Mouse (Mus musculus): ENCODE data around the gene Prox1.

Prox1 gene

DNA sequence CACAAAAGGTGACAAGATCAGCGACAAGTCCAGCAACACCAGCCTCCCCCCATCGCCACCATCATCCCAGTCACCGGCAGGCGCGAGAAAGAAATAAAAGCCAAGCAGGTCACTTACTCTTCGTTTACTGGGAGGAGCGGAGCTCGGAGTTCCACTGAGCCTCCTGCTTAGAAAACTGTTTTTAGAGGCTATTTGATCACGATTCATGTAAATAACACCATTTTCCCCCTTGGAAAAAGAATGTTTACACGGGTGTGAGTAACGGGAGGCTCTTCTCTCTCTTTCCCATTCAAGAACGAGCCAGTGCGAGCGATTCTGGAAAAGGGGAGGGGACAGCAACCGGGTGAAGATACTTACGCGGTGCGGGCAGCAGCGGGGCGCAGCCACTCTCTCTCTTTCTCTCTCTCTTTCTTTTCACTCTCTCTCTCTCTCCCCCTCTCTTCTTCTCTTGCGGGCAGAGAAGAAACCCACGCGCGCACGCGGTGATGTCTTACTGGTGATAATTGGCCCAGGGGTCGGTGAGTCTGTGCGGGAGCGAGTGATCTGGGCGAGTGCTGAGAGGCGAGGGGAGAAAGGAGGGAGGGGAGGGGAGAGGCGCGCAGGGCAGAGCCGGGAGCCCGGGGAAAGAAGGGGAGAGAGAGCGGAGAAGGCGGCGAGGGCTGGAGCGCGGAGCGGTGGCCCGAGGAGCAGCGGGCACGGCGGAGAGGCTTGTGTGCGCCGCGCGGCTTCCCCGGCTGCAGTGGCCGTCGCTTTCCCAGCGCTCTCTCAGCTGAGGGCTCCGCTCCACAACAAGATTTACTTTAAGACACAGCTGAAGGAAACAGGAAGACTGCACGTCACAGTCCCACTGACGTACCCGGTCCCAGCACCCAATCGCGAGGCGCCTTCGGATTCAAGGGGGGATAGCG lies at the start of gene Prox1:
Gene Prox1, minus strand, starts transcription at position 804 of the 908 bp plus-strand sequence.
- no peak for DNase-seq (ENCODE audit: low spot score in 2 of 2)

GRCm38 (mm10) chr1:190216621-190217020 lies 46.1 kb upstream of the Prox1 start:
- no peak for DNase-seq (ENCODE audit: low spot score in 2 of 2)

DNA sequence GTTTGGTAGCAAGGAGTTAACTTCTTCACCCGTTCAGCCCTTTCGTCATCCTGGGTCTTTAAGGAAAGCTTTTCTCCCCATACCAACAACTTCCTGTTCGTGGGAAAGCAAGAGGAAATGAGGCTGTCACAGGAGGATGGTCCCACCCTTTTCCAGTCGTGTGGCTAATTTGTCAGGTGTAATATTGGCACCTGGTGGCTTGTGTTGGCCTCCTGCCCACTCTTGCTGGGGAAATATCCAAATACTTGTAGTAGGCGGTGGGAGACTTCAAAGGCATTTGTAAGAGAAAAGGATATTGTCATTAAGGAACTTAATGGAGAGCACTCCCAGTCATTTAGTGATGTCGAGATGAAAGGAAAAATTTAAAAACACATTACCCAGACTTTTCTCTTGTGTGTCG lies 44.1 kb upstream of the Prox1 start:
- no peak for DNase-seq (ENCODE audit: low spot score in 2 of 2)

DNA sequence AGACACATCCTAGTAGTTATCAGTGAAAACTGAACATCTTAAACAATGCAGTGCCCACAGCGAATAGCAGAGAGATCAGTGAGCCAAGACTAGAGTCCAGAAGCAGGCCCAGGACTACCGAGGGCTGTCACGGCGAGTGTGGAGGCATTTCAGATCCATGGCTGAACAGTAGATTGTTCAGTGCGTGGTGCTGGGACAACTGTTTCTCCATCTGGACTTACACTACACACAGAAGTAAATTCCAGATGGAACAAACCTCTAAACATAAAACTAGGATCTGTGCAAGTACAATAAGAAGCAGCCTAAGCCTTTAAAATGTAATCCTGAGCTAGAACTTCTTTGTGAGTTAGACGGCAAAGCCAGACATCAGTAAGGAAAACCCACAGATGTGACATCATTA lies 42.7 kb upstream of the Prox1 start:
- DNase-seq (ENCODE audit: low spot score in 2 of 2), result no peak

GRCm38 (mm10) chr1:190207246-190207645 lies 36.7 kb upstream of the Prox1 start:
- no peak for DNase-seq (ENCODE audit: low spot score in 2 of 2)

DNA sequence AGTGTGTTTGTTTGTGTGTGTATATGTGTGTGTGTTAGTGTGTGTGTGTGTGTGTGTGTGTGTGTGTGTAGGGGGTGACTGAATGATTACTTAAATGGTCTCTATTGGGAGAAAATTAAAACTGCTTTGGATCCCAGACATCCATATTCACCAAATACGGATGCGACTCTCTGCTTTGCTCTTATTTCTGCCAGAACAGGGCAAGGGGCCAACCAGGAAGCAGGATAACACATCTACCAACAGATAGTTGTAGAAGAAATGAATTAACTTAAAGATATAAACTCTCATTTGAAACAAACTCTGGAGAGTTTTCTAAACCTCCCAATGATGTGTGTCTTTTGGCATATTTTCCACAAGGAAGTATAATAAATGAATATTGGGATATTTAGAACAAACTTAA lies 35.2 kb upstream of the Prox1 start:
- no peak for DNase-seq (ENCODE audit: low spot score in 2 of 2)

- DNase-seq (ENCODE audit: low spot score in 2 of 2), result no peak
These were observed 34.0 kb upstream of the Prox1 start for GRCm38 (mm10) chr1:190204378-190205070.

DNA sequence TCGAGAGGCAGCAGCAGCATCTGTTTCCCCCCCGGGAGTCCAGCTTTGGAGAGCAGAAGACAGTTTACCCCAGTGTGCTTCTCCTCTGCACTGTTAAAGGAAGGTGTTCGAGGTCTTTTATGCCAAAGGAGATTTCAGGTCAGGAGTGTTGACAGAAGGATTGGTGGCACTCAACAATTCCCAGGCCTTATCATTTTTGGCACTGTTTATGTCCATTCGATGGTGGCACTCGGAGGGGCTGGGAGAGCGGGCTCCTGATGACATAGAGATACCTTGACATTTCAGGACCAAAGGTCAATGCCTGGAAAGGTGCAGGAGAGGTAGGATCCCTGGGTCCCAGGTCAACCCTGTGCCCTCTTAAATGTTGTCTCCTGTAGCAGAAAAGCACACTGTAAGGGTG lies 31.2 kb upstream of the Prox1 start:
- no peak for DNase-seq (ENCODE audit: low spot score in 2 of 2)

DNA sequence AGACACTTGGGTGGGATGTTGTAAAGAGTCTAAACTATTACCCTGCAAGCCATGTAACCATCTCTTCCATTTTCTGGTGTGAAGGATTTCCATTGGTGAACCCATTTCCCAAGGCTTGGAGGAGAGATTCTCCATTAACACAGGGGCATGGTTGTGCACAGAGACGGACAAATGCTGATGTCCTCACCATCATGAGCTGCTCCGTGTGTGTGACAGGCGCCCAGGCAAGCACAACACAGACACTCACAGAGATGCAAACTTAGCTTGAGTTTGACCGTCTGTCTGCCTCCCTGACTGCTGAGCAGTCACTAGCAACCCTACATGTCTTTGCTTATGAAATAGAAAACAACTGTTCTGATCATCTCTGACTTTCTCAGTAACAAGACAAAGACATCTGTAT lies 30.5 kb upstream of the Prox1 start:
- DNase-seq (ENCODE audit: low spot score in 2 of 2), result no peak

- no peak for DNase-seq (ENCODE audit: low spot score in 2 of 2)
These were observed 27.7 kb upstream of the Prox1 start for GRCm38 (mm10) chr1:190198247-190198646.

DNA sequence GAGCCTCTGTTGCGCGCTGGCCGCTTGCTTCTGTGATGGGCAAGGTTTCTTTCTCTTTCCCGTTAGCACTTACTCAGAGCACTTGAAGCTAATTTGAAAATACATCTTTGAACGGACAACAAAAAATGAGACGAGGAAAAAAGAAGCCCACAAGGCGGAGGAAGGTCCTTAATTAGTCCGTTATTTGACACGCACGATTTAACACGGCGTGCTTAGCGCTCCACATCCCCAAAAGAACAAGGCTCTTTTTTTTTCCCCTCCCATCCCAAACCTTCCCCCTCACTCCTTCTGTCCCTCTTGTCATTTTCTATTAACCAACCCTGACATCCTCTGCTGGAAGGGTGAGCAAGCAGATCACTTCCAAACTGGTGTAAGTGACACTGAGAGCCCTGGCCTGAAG lies 21.5 kb upstream of the Prox1 start:
- no peak for DNase-seq (ENCODE audit: low spot score in 2 of 2)

DNA sequence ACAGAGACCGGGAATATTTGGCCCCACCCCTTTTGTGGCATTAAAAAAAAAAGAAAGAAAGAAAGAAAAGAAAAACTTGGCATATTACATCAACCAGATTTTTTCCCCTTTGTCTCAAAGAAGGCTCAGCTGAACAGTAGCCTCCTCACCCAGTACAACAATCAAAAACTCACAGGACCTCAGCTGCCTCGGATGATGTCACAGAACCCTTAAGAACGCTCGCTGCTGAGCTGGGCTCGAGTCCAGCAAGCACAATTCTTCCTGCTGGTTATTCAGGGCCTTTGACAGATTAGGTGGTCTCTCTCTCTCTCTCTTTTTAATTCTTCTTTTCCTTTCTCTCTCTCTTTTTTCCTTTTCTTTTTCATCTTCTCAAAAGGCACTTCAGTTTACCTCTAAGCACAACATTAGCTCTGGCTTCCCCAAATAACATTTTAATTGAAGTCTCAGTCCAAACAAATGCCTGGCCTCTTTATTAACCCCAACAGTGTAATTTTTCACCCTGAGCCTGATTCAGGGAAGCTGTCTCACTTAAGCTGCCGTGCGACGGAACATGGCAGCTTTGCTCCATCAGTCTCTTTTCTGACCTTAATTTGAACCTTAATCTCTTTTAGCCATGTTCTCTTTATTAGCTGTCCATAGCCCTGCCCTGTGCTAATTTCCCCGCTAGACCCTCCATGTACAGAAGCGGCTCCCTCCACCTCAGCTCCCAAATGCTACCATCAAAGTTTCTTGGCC lies 19.9 kb upstream of the Prox1 start:
- no peak for DNase-seq (ENCODE audit: low spot score in 2 of 2)

- no peak for DNase-seq (ENCODE audit: low spot score in 2 of 2)
These were observed 18.6 kb upstream of the Prox1 start for GRCm38 (mm10) chr1:190189125-190189524.

GRCm38 (mm10) chr1:190186336-190186735 lies 15.8 kb upstream of the Prox1 start:
- DNase-seq (ENCODE audit: low spot score in 2 of 2), result no peak

- DNase-seq (ENCODE audit: low spot score in 2 of 2), result no peak
These were observed 14.8 kb upstream of the Prox1 start for GRCm38 (mm10) chr1:190185284-190185683.

DNA sequence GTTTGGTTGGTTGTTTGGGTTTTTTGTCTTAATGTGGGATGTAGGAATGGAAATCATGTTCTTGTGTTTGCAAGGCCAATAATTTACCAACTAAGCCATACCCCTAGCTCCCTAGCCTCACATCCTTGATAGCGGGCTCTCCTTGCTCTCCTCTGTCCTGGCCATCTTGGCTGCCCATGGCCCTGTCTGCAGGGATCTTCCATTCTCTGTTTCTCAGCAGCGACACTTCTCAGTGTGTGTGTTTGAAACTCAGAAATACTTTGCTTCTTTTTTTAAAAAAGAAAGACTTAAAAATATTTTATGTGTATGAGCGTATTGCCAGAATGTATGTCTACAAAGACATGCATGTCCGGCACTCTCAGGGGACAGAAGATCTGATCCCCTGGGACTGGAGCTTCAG lies 13.1 kb upstream of the Prox1 start:
- no peak for DNase-seq (ENCODE audit: low spot score in 2 of 2)

GRCm38 (mm10) chr1:190181765-190182164 lies 11.3 kb upstream of the Prox1 start:
- no peak for DNase-seq (ENCODE audit: low spot score in 2 of 2)

DNA sequence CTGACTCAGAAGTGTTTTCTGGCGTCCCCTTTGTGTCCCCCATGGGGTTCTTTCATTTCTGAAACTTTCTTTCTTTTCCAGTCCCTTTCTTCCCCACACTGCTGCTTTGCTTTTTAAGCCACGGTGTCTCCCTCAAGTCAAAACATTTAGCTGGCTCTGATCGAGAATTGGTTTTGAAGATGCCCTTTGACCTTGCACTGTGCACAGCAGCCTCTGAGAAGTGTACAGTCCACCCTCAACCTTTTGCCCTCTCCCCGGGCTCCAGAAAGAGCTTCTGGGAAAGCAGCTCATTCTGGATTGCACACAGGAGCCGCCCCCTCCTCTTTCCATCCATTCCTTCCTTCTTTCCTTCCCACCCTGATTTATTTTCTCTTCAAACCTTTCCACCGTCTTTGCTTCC lies 10.3 kb upstream of the Prox1 start:
- DNase-seq (ENCODE audit: low spot score in 2 of 2), result no peak

DNA sequence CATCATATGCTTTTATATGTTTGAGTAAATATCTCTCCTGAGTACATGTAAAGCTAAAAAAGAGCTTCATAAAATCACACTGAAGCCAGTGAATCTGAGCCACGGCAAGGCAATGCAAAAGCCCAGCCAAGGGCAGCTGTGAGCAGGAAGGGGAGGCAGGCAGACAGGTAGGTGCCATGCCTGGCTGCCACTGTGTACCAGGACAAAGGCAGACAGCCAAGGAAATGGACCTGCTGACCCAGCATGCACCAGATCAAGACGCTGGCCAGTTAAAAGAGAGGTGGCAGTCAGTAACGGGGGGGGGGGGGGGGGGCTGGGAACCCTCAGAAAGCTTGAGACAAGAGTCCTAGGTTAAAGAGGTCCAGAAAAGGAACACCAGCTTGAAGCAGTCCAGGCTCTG lies 6.4 kb upstream of the Prox1 start:
- DNase-seq (ENCODE audit: low spot score in 2 of 2), result no peak

DNA sequence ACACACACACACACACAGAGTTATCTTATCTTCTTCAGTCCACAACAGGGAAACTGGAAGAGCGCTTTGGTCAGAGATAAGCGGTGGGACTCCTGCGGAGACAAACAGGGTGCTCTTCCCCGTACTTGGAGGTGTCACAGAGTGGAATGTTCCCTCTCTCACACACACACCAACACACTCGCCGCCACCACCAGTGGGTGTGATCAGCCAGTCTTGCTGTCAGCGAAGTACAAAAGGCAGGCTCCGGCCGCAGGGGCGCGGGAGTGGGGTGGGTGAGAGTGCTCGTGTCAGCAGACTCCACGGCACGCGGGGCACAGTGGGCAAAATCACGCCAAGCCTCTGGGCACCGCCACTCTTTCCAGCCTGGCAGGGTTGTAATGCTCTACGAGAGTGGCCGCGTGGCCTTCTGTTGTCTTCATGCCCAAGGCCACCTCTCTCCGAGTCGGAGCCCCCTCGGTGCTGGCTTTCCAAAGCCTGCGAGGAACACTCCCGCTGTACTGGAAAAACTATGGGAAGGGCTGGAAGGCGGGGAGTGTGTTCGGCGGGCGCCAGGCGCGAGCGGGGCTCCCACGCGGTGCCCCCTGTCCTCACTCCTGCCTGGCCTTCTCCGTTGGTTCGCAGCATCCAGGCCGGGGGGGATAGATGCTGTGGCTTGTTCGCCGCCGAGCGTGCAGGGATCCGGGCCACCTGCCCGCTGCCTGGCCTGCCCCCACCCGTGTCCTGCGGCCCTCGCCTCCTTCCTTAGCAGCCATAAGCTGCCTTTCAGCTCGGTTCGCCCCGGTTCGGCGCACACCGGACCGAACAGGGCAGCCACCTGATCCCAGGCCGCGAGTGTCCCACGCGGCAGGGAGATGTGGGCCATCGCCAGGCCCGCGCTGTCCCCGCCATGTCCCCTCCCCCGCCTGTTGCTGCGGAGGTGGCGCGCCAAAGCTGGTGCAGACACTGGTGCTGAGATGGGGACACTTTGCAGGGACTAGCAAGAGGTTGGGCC lies 4.5 kb upstream of the Prox1 start:
- DNase-seq (ENCODE audit: low spot score in 2 of 2), result no peak

DNA sequence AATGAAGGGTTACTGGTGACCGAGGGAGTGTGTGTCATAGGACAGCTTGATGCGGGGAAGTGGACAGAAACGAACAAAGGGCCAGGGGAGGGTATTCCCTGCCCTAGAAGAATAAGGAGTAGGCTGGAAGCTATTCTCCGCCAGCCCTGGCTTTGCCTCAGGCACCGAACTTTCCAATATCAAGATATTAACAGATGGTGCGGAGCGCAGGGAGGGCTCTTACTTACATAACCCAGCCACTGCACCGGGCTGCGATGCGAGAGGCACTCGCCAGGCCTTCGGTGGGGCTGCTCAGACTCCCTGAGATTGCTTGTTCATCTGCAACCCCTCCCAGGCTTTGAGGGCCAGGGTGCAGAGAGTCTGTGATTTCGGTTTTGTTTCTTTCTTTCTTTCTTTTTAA lies 3.7 kb upstream of the Prox1 start:
- no peak for DNase-seq (ENCODE audit: low spot score in 2 of 2)

Data from natural killer cell, adult 2 months (primary cell).